Mouse (Mus musculus): Measurements from ENCODE around the gene Pqlc2.

- TF ChIP-seq CTCF (IDR thresholded peaks at IDR 0.05; ENCODE audit: control insufficient read depth, insufficient read depth, low read length) (no peak), POLR2A (IDR thresholded peaks at IDR 0.05; ENCODE audit: borderline replicate concordance, control insufficient read depth, low read depth, low read length) (no peak)
Observed at GRCm38 (mm10) chr4:139340835-139341234, 30.3 kb upstream of the Pqlc2 start.
